Mouse (Mus musculus): ENCODE measurements around the gene Sox5. TPM values are rescaled to one million over a fixed set of nuclear protein-coding genes. Genes with fewer than 3 reads are reported as not detected.

Gene Sox5
- polyA plus RNA-seq, 1 experiment from 2014 or later, result 33.0 TPM

GRCm38 (mm10) chr6:144103612-144104011 is 678.2 kb downstream of the Sox5 start:
- Histone ChIP-seq H3K27ac (no peak overlapping the region), H3K4me1 (no peaks in the 10 kb centered on the region), H3K9ac (no peak overlapping the region), H3K36me3 (no peaks in the 10 kb centered on the region), H3K9me3 (no peaks in the 10 kb centered on the region), H3K27me3 (replicated peaks) (no peaks in the 10 kb centered on the region), H3K4me2 (replicated peaks) (no peak overlapping the region), H3K4me3 (no peak overlapping the region)
- WGBS, result 94% methylated on average over 6 of the region's 6 CpGs
- no peak for ATAC-seq (ENCODE audit: low FRiP score, low read depth)

GRCm38 (mm10) chr6:144100852-144101251 is 680.9 kb downstream of the Sox5 start:
- Histone ChIP-seq H3K4me1 (no peaks in the 10 kb centered on the region), H3K27me3 (replicated peaks) (no peaks in the 10 kb centered on the region), H3K9me3 (no peaks in the 10 kb centered on the region), H3K27ac (no peak overlapping the region), H3K4me2 (replicated peaks) (no peak overlapping the region), H3K4me3 (no peak overlapping the region), H3K36me3 (no peaks in the 10 kb centered on the region), H3K9ac (no peak overlapping the region)
- WGBS, result 85% methylated on average over 1 of the region's 1 CpGs
- no peak for ATAC-seq (ENCODE audit: low FRiP score, low read depth)

- Histone ChIP-seq H3K4me1 (no peaks in the 10 kb centered on the region), H3K9me3 (no peaks in the 10 kb centered on the region), H3K36me3 (no peaks in the 10 kb centered on the region), H3K4me3 (no peak overlapping the region), H3K27me3 (replicated peaks) (no peaks in the 10 kb centered on the region), H3K9ac (no peak overlapping the region), H3K27ac (no peak overlapping the region), H3K4me2 (replicated peaks) (no peak overlapping the region)
- ATAC-seq (ENCODE audit: low FRiP score, low read depth), result no peak
- 59% methylated on average over 9 of the region's 9 CpGs for WGBS
These were observed 683.7 kb downstream of the Sox5 start for GRCm38 (mm10) chr6:144098119-144098518.

GRCm38 (mm10) chr6:144088256-144088655 is 693.5 kb downstream of the Sox5 start:
- ATAC-seq (ENCODE audit: low FRiP score, low read depth), result no peak
- Histone ChIP-seq H3K4me3 (no peak overlapping the region), H3K27me3 (replicated peaks) (no peaks in the 10 kb centered on the region), H3K36me3 (no peaks in the 10 kb centered on the region), H3K4me2 (replicated peaks) (no peak overlapping the region), H3K27ac (no peak overlapping the region), H3K4me1 (no peaks in the 10 kb centered on the region), H3K9ac (no peak overlapping the region), H3K9me3 (no peaks in the 10 kb centered on the region)
- WGBS, result 83% methylated on average over 3 of the region's 3 CpGs

- Histone ChIP-seq H3K27ac (no peak overlapping the region), H3K9ac (no peak overlapping the region), H3K4me3 (no peak overlapping the region), H3K4me2 (replicated peaks) (no peak overlapping the region), H3K9me3 (no peaks in the 10 kb centered on the region), H3K4me1 (no peaks in the 10 kb centered on the region), H3K36me3 (no peaks in the 10 kb centered on the region), H3K27me3 (replicated peaks) (no peaks in the 10 kb centered on the region)
- WGBS, result 80% methylated on average over 1 of the region's 1 CpGs
- ATAC-seq (ENCODE audit: low FRiP score, low read depth), result no peak
These were observed 695.5 kb downstream of the Sox5 start for GRCm38 (mm10) chr6:144086096-144086810.

- 84% methylated on average over 9 of the region's 9 CpGs for WGBS
- no peaks in the 10 kb centered on the region for H3K9me3 ChIP-seq
- H3K9ac ChIP-seq, result no peak overlapping the region
- ATAC-seq (ENCODE audit: low FRiP score, low read depth), result no peak
- H3K4me2 ChIP-seq (replicated peaks), result no peak overlapping the region
- no peaks in the 10 kb centered on the region for H3K36me3 ChIP-seq
- H3K4me1 ChIP-seq, result no peaks in the 10 kb centered on the region
- no peak overlapping the region for H3K27ac ChIP-seq
- H3K27me3 ChIP-seq (replicated peaks), result no peaks in the 10 kb centered on the region
- H3K4me3 ChIP-seq, result no peak overlapping the region
These were observed 699.5 kb downstream of the Sox5 start for GRCm38 (mm10) chr6:144082297-144082696.

- H3K4me1 ChIP-seq, result no peaks in the 10 kb centered on the region
- H3K36me3 ChIP-seq, result no peaks in the 10 kb centered on the region
- no peak overlapping the region for H3K4me3 ChIP-seq
- no peaks in the 10 kb centered on the region for H3K9me3 ChIP-seq
- 91% methylated on average over 7 of the region's 7 CpGs for WGBS
- H3K27me3 ChIP-seq (replicated peaks), result no peaks in the 10 kb centered on the region
- no peak overlapping the region for H3K9ac ChIP-seq
- ATAC-seq (ENCODE audit: low FRiP score, low read depth), result no peak
- H3K27ac ChIP-seq, result no peak overlapping the region
- no peak overlapping the region for H3K4me2 ChIP-seq (replicated peaks)
These were observed 704.0 kb downstream of the Sox5 start for GRCm38 (mm10) chr6:144077826-144078225.

GRCm38 (mm10) chr6:144076376-144076775 is 705.4 kb downstream of the Sox5 start:
- H3K9ac ChIP-seq, result no peak overlapping the region
- H3K36me3 ChIP-seq, result no peaks in the 10 kb centered on the region
- H3K4me1 ChIP-seq, result no peaks in the 10 kb centered on the region
- 95% methylated on average over 4 of the region's 4 CpGs for WGBS
- no peaks in the 10 kb centered on the region for H3K27me3 ChIP-seq (replicated peaks)
- H3K27ac ChIP-seq, result no peak overlapping the region
- ATAC-seq (ENCODE audit: low FRiP score, low read depth), result no peak
- no peak overlapping the region for H3K4me2 ChIP-seq (replicated peaks)
- no peak overlapping the region for H3K4me3 ChIP-seq
- H3K9me3 ChIP-seq, result no peaks in the 10 kb centered on the region

- no peaks in the 10 kb centered on the region for H3K4me1 ChIP-seq
- 91% methylated on average over 12 of the region's 12 CpGs for WGBS
- H3K27me3 ChIP-seq (replicated peaks), result no peaks in the 10 kb centered on the region
- no peaks in the 10 kb centered on the region for H3K36me3 ChIP-seq
- H3K4me2 ChIP-seq (replicated peaks), result no peak overlapping the region
- H3K27ac ChIP-seq, result no peak overlapping the region
- H3K9ac ChIP-seq, result no peak overlapping the region
- no peak overlapping the region for H3K4me3 ChIP-seq
- no peak for ATAC-seq (ENCODE audit: low FRiP score, low read depth)
- H3K9me3 ChIP-seq, result no peaks in the 10 kb centered on the region
These were observed 706.3 kb downstream of the Sox5 start for GRCm38 (mm10) chr6:144075327-144075941.

GRCm38 (mm10) chr6:144074826-144075225 is 707.0 kb downstream of the Sox5 start:
- ATAC-seq (ENCODE audit: low FRiP score, low read depth), result no peak
- no peaks in the 10 kb centered on the region for H3K4me1 ChIP-seq
- H3K36me3 ChIP-seq, result no peaks in the 10 kb centered on the region
- H3K4me3 ChIP-seq, result no peak overlapping the region
- H3K4me2 ChIP-seq (replicated peaks), result no peak overlapping the region
- no peaks in the 10 kb centered on the region for H3K27me3 ChIP-seq (replicated peaks)
- no peak overlapping the region for H3K9ac ChIP-seq
- no peaks in the 10 kb centered on the region for H3K9me3 ChIP-seq
- no peak overlapping the region for H3K27ac ChIP-seq
- WGBS, result 67% methylated on average over 9 of the region's 9 CpGs

GRCm38 (mm10) chr6:144070461-144070860 is 711.3 kb downstream of the Sox5 start:
- Histone ChIP-seq H3K27ac (no peak overlapping the region), H3K36me3 (no peaks in the 10 kb centered on the region), H3K4me3 (no peak overlapping the region), H3K9me3 (no peaks in the 10 kb centered on the region), H3K4me1 (no peaks in the 10 kb centered on the region), H3K9ac (no peak overlapping the region), H3K4me2 (replicated peaks) (no peak overlapping the region), H3K27me3 (replicated peaks) (no peaks in the 10 kb centered on the region)
- 89% methylated on average over 5 of the region's 5 CpGs for WGBS
- no peak for ATAC-seq (ENCODE audit: low FRiP score, low read depth)

GRCm38 (mm10) chr6:144067491-144067890 is 714.3 kb downstream of the Sox5 start:
- Histone ChIP-seq H3K9me3 (no peaks in the 10 kb centered on the region), H3K36me3 (no peaks in the 10 kb centered on the region), H3K4me1 (no peaks in the 10 kb centered on the region), H3K4me2 (replicated peaks) (no peak overlapping the region), H3K27ac (no peak overlapping the region), H3K4me3 (no peak overlapping the region), H3K9ac (no peak overlapping the region), H3K27me3 (replicated peaks) (no peaks in the 10 kb centered on the region)
- ATAC-seq (ENCODE audit: low FRiP score, low read depth), result no peak
- 89% methylated on average over 7 of the region's 7 CpGs for WGBS

- Histone ChIP-seq H3K4me2 (replicated peaks) (no peak overlapping the region), H3K27me3 (replicated peaks) (no peaks in the 10 kb centered on the region), H3K4me1 (no peaks in the 10 kb centered on the region), H3K9ac (no peak overlapping the region), H3K36me3 (no peaks in the 10 kb centered on the region), H3K4me3 (no peak overlapping the region), H3K9me3 (no peaks in the 10 kb centered on the region), H3K27ac (no peak overlapping the region)
- 92% methylated on average over 8 of the region's 8 CpGs for WGBS
- no peak for ATAC-seq (ENCODE audit: low FRiP score, low read depth)
These were observed 719.3 kb downstream of the Sox5 start for GRCm38 (mm10) chr6:144062428-144062827.
